Mouse (Mus musculus): ENCODE results near the gene Lrmda.

DNA sequence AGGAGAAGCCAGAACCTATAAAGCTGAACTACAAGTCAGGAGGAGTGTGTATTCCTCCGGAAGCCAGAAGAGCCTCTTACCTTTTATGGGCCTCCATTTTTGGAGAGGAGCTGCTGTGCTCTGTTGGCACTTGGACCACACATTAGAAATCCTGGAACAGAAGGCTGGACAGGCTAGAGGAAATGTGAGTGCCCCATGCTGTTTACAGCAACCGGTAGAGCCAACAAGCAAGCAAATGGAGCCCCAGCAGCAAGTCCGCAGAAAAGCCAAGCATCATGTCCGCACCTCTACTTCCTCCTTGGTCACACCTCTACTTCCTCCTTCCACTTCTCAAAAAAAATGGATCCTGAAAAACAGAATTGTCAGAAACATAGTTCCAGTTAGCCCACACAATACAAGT, 1073.8 kb downstream of the Lrmda start:
- TF ChIP-seq POLR2A (IDR thresholded peaks at IDR 0.05; ENCODE audit: extremely low read depth, insufficient read depth, low read length) (no peak), CTCF (IDR thresholded peaks at IDR 0.05; ENCODE audit: low read depth, low read length) (no peak)

All from liver, adult 2 months (tissue).